Mouse (Mus musculus) splenic B cell, adult 2 months (primary cell): ENCODE results near the gene Klb.
A peak's percentile ranks its signal among the peaks of the same experiment; 100 is the strongest.

ENCODE experiments used
- DNase-seq: peaks from one replicate; pipeline ENCODE4 v3.0.0-alpha.2; 2011; ENCODE audit warnings: low read depth, low spot score
- H3K27me3 ChIP-seq: 2 replicates; pipeline ENCODE4 v1.6.1; 2012; ENCODE audit warnings: mild to moderate bottlenecking, low read length, moderate library complexity, mixed read lengths; ENCODE audit not compliant: control insufficient read depth, poor library complexity, insufficient read depth, severe bottlenecking
- H3K36me3 ChIP-seq: 2 replicates; pipeline ENCODE4 v1.6.1; 2012; ENCODE audit warnings: mild to moderate bottlenecking, low read length, moderate library complexity, mixed read lengths; ENCODE audit not compliant: control insufficient read depth, poor library complexity, insufficient read depth, severe bottlenecking

The Klb gene

GRCm38 (mm10) chr5:65338394-65338793 lies 9.7 kb upstream of the Klb start:
- Histone ChIP-seq H3K27me3 (no peaks in the 10 kb centered on the region), H3K36me3 (no peaks in the 10 kb centered on the region)
- peak; percentile 34 for DNase-seq

DNA sequence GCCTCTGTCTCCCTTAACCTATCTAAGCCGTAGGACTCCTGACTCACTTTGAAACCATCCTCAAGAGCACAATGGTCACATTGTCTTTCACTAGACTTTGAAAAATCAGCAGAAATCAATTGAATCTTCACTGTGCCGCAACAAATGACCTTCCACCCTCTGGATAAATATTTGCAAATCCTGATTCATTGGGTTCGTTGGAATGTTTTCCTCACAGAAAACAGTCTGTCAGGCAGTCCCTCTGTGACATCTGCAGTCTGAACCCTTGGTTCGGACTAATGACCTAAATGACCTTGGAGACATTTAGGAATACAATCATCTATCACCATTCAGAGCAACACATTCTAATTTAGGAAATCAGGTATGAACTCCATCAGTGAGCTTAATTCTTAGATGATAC lies 7.9 kb upstream of the Klb start:
- H3K27me3 ChIP-seq: no peaks in the 10 kb centered on the region
- H3K36me3 ChIP-seq: no peaks in the 10 kb centered on the region
- no peak for DNase-seq

GRCm38 (mm10) chr5:65350508-65350907 lies 2.4 kb downstream of the Klb start:
- Histone ChIP-seq H3K36me3 (no peaks in the 10 kb centered on the region), H3K27me3 (no peaks in the 10 kb centered on the region)
- no peak for DNase-seq

DNA sequence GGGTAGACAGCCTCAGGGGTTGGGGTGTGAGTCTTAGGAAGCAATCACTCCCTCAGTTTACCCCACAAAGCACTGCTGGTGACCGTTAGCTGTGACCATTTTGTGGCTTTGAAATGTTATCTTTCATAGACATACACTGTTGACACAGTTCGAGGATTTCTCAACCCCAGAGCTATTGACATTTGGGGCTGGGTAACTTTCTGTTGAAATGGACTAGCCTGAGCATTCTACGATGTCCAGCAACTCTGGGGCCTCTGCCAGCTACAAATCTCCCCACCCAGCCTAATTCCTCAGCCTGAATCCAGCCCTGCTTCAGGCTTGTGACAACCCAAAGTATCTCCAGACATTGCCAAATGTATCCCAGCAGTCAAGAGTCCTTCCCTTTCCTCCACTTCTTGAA lies 6.0 kb downstream of the Klb start:
- Histone ChIP-seq H3K27me3 (no peaks in the 10 kb centered on the region), H3K36me3 (no peaks in the 10 kb centered on the region)
- no peak for DNase-seq

GRCm38 (mm10) chr5:65354985-65355384 lies 6.9 kb downstream of the Klb start:
- no peaks in the 10 kb centered on the region for H3K27me3 ChIP-seq
- DNase-seq: peak; percentile 33
- no peaks in the 10 kb centered on the region for H3K36me3 ChIP-seq

DNA sequence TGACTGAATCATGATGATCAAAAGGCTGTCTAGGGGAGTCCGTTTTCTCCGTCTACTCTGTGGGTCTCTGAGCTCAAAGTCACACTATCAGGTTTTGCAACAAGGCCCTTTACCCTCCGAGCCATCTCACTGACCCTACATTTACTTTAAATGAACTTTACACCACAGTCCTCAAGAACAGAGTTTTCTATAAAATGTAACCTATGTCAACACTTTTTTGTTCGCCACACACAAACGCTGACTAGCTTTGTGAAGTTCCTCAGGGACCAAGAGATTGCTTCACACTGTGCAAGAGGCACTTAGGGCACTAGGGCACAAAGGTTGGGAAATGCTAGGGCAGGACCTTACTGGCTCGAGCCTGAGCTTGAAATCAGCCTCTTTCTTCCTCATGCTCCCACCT lies 8.7 kb downstream of the Klb start:
- DNase-seq: no peak
- Histone ChIP-seq H3K27me3 (no peaks in the 10 kb centered on the region), H3K36me3 (no peaks in the 10 kb centered on the region)

DNA sequence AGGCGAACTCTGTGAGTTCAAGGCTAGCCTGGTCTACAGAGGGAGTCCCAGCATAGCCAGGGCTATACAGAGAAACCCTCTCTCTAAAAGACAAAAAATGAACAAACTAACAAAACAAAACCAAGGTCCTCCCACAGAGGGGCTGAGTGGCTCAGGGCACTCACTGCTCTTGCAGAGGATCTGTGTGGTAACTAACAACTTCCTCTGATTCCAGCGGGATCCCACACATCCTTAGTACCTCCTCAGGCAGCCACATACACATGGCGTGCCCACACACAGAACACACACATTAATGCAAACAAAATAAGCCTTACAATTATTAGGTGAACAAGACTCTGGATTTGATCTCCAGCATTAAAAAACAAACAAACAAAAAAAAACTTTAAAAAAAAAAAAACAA lies 9.7 kb downstream of the Klb start:
- H3K36me3 ChIP-seq: no peaks in the 10 kb centered on the region
- DNase-seq: no peak
- H3K27me3 ChIP-seq: no peaks in the 10 kb centered on the region

GRCm38 (mm10) chr5:65367837-65368236 lies 19.7 kb downstream of the Klb start:
- no peak for DNase-seq
- H3K27me3 ChIP-seq: no peaks in the 10 kb centered on the region
- H3K36me3 ChIP-seq: no peaks in the 10 kb centered on the region

DNA sequence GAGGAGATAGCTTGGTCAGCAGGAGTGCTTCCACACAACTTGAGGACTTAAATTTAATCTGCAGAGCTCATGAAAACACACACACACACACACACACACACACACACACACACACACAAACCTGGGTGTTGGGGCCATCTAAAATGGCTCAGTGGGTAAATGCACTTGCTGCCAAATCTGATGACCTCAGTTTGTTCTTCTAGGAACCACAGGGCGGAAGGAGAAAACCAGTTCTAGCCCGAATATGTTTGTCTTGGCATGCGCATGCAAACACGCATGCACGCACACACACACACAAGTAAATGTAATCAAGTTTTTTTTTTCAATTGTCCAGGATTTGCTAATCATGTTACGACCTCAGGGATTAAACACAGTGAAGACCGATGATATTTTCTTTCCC lies 23.4 kb downstream of the Klb start:
- Histone ChIP-seq H3K27me3 (no peaks in the 10 kb centered on the region), H3K36me3 (no peaks in the 10 kb centered on the region)
- no peak for DNase-seq

- H3K27me3 ChIP-seq: no peaks in the 10 kb centered on the region
- DNase-seq: no peak
- no peaks in the 10 kb centered on the region for H3K36me3 ChIP-seq
These were observed 26.6 kb downstream of the Klb start for GRCm38 (mm10) chr5:65374746-65375145.

DNA sequence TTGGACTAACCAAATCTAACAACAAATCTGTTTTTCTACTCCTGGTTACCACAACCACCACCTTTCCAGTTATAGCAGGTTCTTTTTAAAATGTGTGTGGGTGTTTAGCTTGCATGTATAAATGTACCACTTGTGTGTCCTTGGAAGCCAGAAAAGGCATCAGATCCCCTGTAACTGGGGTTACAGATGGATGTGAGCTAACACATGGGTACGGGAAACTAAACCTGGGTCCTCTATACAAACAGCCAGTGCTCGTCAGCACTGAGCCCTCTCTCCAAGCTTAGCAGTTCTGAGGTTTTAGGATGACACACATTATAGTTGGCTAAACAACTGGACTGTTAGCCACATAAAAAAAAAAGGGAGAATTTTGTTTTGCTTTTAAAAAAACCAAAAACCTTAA lies 37.6 kb downstream of the Klb start:
- H3K27me3 ChIP-seq: no peaks in the 10 kb centered on the region
- H3K36me3 ChIP-seq: peaks cover 10% of the 10 kb centered on the region
- no peak for DNase-seq

DNA sequence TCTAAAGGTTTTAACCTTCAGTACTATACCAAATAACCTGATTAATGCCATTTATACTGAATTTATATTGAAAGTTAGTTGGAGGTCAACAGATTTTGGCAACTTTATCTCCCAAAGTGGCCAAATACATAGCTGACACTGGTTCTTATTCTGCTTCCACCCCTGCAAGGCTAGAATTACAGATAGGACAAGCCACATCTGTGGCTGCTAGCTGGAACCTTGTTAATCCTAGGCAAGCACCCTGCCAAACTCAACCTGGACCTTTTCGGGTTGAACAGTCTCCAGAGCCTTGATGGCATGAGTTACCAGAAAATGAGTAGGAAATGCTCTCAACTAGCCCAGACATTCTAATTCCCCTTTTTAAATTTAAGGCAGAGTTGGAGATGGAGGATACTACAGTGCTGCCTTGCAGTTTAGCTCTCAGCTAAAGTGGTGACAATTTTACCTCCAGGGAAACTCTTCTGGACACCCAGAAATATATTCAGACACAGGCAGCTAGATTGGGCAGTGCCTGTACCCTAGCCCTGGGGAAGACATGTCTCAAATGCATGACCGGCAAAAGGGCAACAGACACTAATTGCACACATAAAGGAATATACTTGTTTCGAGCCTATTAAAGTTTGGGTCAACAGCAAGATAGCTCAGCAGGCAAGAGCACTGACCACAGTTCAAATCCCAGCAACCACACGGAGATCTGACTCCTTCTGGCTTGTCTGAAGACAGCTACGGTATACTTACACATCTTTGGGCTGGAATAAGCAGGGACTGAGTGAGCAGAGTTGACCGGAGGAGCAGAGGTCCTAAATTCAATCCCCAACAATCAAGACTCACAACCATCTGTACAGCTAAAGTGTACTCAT lies 39.1 kb downstream of the Klb start:
- DNase-seq: no peak
- H3K27me3 ChIP-seq: no peaks in the 10 kb centered on the region

DNA sequence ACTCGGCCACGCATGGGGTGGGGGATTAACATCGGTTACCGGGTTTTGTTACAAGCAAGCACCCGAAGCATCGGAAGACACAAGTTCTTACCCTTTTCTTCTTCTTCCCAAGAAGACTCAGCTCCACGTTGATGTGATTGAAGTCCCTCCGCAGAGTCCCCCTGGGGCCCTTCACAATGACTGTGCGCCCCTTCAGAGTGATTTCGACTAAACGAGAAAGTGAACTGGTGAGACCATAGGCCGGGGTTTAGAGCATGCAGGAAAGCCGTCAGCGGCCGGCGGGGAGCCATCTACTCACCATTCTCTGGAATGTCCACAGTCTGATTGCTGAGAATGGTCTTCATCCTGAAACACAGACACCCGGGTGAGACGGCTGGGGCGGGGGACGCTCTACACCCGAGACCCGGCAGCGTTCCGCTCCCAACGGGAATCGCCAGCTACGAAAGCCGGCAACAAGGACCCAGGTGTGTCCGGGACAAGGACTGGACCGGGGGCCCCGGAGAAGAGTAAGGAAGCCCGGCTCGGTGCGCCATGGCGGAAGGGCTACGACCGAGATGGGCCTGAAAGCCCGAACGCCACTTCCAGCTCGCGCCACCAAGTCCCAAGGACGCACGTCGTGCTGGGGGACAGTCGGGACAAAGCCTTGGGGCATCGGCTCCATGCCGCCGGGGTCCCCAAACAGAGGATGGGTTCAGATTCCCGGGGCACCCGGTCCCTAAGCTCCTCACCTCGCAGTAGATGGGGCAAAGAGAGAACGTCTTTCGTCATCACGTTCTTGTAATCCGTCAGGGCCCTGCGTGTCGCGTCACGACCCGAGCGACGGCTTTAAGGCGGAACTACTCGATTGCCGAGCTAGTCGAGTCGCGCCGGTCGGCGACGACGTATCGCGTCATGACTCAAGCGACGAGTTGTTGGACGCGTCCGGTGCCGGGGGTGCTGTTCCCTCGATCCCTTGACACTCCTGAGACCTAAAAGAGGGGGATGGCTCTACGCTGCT lies 42.8 kb downstream of the Klb start, which contains the start of the genes Rpl9 and Lias:
Gene Rpl9 (minus strand): TSS at position 797 of the 997 bp plus-strand sequence.
Gene Lias (plus strand): TSS at position 850 of the 997 bp plus-strand sequence.
- H3K27me3 ChIP-seq: no peaks in the 10 kb centered on the region
- peaks cover 14% of the 10 kb centered on the region for H3K36me3 ChIP-seq
- DNase-seq: peak; percentile 99

More for the DNA sequence above, 39.1 kb downstream of the Klb start:
- H3K36me3 ChIP-seq: peaks cover 10% of the 10 kb centered on the region

GRCm38 (mm10) chr5:65391753-65392152 lies 43.6 kb downstream of the Klb start:
- peak; percentile 32 for DNase-seq
- peaks cover 18% of the 10 kb centered on the region for H3K36me3 ChIP-seq

DNA sequence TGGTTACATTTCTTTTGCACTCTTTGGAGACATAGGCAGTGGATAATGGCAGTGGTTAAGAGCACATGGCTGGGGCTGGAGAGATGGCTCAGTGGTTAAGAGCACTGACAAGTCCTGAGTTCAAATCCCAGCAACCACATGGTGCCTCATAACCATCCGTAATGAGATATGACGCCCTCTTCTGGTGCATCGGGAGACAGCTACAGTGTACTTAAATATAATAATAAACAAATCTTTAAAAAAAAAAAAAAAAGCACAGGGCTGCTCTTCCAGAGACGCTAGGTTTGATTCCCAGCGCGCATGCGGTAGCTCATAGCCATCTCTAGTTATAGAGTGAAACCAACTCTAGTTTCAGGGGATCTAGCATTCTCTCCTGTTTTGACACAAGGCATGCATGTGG lies 46.3 kb downstream of the Klb start:
- Histone ChIP-seq H3K36me3 (peaks cover 16% of the 10 kb centered on the region), H3K27me3 (no peaks in the 10 kb centered on the region)
- DNase-seq: peak; percentile 21

More at GRCm38 (mm10) chr5:65391753-65392152, 43.6 kb downstream of the Klb start:
- H3K27me3 ChIP-seq: no peaks in the 10 kb centered on the region
